Comparison of ENCODE assay signal across 8 mouse cellular contexts in genomic region chr1:60567321-60567720, GRCm38 (mm10). TPM values are rescaled to one million over a fixed set of nuclear protein-coding genes. Genes with fewer than 3 reads are reported as not detected.
DNase-seq lines count a peak whose midpoint lies in the region; ATAC-seq and TF ChIP-seq lines count a peak whose summit lies in the region.

No protein-coding gene starts in this region.

- peak overlapping the region; percentile 96 for H3K27ac ChIP-seq in lung, embryonic 16.5 days (ENCODE audit: low read length)
- peak overlapping the region; percentile 88; the same call in 1 of the 2 replicates for H3K27ac ChIP-seq in forebrain, embryonic 11.5 days (ENCODE audit: low read depth, low read length)
- H3K27ac ChIP-seq in limb, embryonic 11.5 days (replicated peaks; ENCODE audit: low read depth, low read length), result 0 out of 2 replicates have a peak overlapping the region, but pooled peaks have one; percentile 33
- peak overlapping the region; percentile 59; the same call in 1 of the 2 replicates for H3K27ac ChIP-seq in olfactory bulb, adult 2 months (ENCODE audit: insufficient read depth, low read depth, low read length)

- no peak for TF ChIP-seq CTCF in olfactory bulb, adult 2 months (IDR thresholded peaks at IDR 0.05; ENCODE audit: insufficient read depth, low read depth, low read length)

- peak overlapping the region; percentile 90 for H3K9ac ChIP-seq in lung, embryonic 16.5 days (ENCODE audit: low read length)
- peak overlapping the region; percentile 95 for H3K9ac ChIP-seq in forebrain, embryonic 11.5 days (ENCODE audit: low read length)
- H3K9ac ChIP-seq in limb, embryonic 11.5 days (ENCODE audit: low read length), result peak overlapping the region; percentile 71

- ATAC-seq in lung, embryonic 16.5 days (ENCODE audit: low read depth), result no peak
- no peak for ATAC-seq in forebrain, embryonic 11.5 days (replicated peaks; ENCODE audit: low FRiP score)
- ATAC-seq in limb, embryonic 11.5 days (ENCODE audit: insufficient number of reproducible peaks, low FRiP score, low TSS enrichment, low read depth), result no peak

- no peaks in the 10 kb centered on the region for H3K36me3 ChIP-seq in lung, embryonic 16.5 days (ENCODE audit: control insufficient read depth, insufficient read depth, low read length)
- H3K36me3 ChIP-seq in forebrain, embryonic 11.5 days (ENCODE audit: control insufficient read depth, insufficient read depth, low read length), result no peaks in the 10 kb centered on the region
- H3K36me3 ChIP-seq in limb, embryonic 11.5 days (ENCODE audit: control insufficient read depth, insufficient read depth, low read length), result no peaks in the 10 kb centered on the region

- H3K27me3 ChIP-seq in lung, embryonic 16.5 days (ENCODE audit: control insufficient read depth, insufficient read depth, low read depth, low read length), result no peaks in the 10 kb centered on the region
- no peaks in the 10 kb centered on the region for H3K27me3 ChIP-seq in forebrain, embryonic 11.5 days (ENCODE audit: control insufficient read depth, insufficient read depth, low read length)
- no peaks in the 10 kb centered on the region for H3K27me3 ChIP-seq in limb, embryonic 11.5 days (ENCODE audit: control insufficient read depth, insufficient read depth, low read length)

- DNase-seq in lung, postnatal 10 days, result no peak
- DNase-seq in forebrain, embryonic 11.5 days (ENCODE audit: low spot score), result no peak
- DNase-seq in limb, embryonic 11.5 days (ENCODE audit: low spot score), result no peak
- no peak for DNase-seq in frontal cortex, postnatal 14 days (ENCODE audit: low spot score in 2 of 2)
- no peak for DNase-seq in MN1 (ENCODE audit: low spot score)
- no peak for DNase-seq in cerebellum, adult 9-10 months

- H3K9me3 ChIP-seq in lung, embryonic 16.5 days (ENCODE audit: control insufficient read depth, low read length), result no peaks in the 10 kb centered on the region
- H3K9me3 ChIP-seq in forebrain, embryonic 11.5 days (ENCODE audit: control insufficient read depth, low read length), result no peaks in the 10 kb centered on the region
- no peaks in the 10 kb centered on the region for H3K9me3 ChIP-seq in limb, embryonic 11.5 days (ENCODE audit: control insufficient read depth, low read length)

- peak overlapping the region; percentile 80 for H3K4me3 ChIP-seq in lung, embryonic 16.5 days (ENCODE audit: low read length)
- H3K4me3 ChIP-seq in forebrain, embryonic 11.5 days (ENCODE audit: low read depth, low read length), result peak overlapping the region; percentile 93
- peak overlapping the region; percentile 63 for H3K4me3 ChIP-seq in limb, embryonic 11.5 days (ENCODE audit: low read depth, low read length)
- peak overlapping the region; percentile 96 for H3K4me3 ChIP-seq in olfactory bulb, adult 2 months (ENCODE audit: insufficient read depth, low read depth, low read length)

- peak overlapping the region; percentile 81 for H3K4me2 ChIP-seq in lung, embryonic 16.5 days (ENCODE audit: low read depth, low read length)
- H3K4me2 ChIP-seq in forebrain, embryonic 11.5 days (ENCODE audit: low read depth, low read length, severe bottlenecking), result peak overlapping the region; percentile 58
- H3K4me2 ChIP-seq in limb, embryonic 11.5 days (ENCODE audit: low read depth, severe bottlenecking), result peak overlapping the region; percentile 84

- peaks cover 14% of the 10 kb centered on the region for H3K4me1 ChIP-seq in lung, embryonic 16.5 days (replicated peaks; ENCODE audit: control insufficient read depth, insufficient read depth, low read length)
- 0 out of 2 replicates have a peak, but pooled peaks cover 1% of the 10 kb centered on the region for H3K4me1 ChIP-seq in forebrain, embryonic 11.5 days (replicated peaks; ENCODE audit: control insufficient read depth, insufficient read depth, low read length)
- H3K4me1 ChIP-seq in limb, embryonic 11.5 days (ENCODE audit: control insufficient read depth, insufficient read depth, low read length), result no peaks in the 10 kb centered on the region
- no peaks in the 10 kb centered on the region for H3K4me1 ChIP-seq in olfactory bulb, adult 2 months (ENCODE audit: control insufficient read depth, insufficient read depth, low read length)

- WGBS in lung, embryonic 16.5 days, result 11% methylated on average over 5 of the region's 5 CpGs
- WGBS in forebrain, embryonic 11.5 days, result 24% methylated on average over 5 of the region's 5 CpGs
- 20% methylated on average over 5 of the region's 5 CpGs for WGBS in limb, embryonic 11.5 days
- 16% methylated on average over 5 of the region's 5 CpGs for WGBS in olfactory bulb, adult 2 months

- TF ChIP-seq POLR2A in olfactory bulb, adult 2 months (IDR thresholded peaks at IDR 0.05; ENCODE audit: insufficient read depth, low read depth, low read length), result no peak

RNA-seq across cellular contexts. Expression of gene Raph1, which starts 0.4 kb away (rescaled TPM):
- polyA plus RNA-seq in lung, embryonic 16.5 days (2015; fragmentation: Nextera tagmentation; extraction: Ambion mirVana), result 37.9 and 45.1 TPM in 2 replicates
- polyA plus RNA-seq in forebrain, embryonic 11.5 days (2014; fragmentation: Nextera tagmentation; extraction: Ambion mirVana), result 24.0 and 25.1 TPM in 2 replicates
- 19.0 and 20.7 TPM in 2 replicates for polyA plus RNA-seq in limb, embryonic 11.5 days (2014; fragmentation: Nextera tagmentation; extraction: Ambion mirVana)
- not detected in 2 replicates for polyA plus RNA-seq in olfactory bulb, adult 2 months (2012; ENCODE audit: insufficient read depth, insufficient read length, low replicate concordance, missing spikeins)

Comparison
In these comparisons a context has a peak if more than half of its experiments do, and no peak if none do; other contexts are left out.
1. H3K27ac ChIP-seq: peak in every context shown above with its lines; median percentile 96 in lung, embryonic 16.5 days; 88 in forebrain, embryonic 11.5 days; 59 in olfactory bulb, adult 2 months; 33 in limb, embryonic 11.5 days.